Mouse (Mus musculus) cerebellum, adult 9-10 months (tissue): ENCODE data around the gene Trpm5.
A peak's percentile ranks its signal among the peaks of the same experiment; 100 is the strongest.

Source experiments
- DNase-seq: peaks from one replicate; pipeline ENCODE4 v3.0.0; 2022

Trpm5 gene

GRCm38 (mm10) chr7:143105258-143105897, 10.9 kb upstream of the Trpm5 start:
- DNase-seq, result no peak

- no peak for DNase-seq
These were observed 6.3 kb upstream of the Trpm5 start for GRCm38 (mm10) chr7:143100759-143101158.

- DNase-seq, result no peak
These were observed 1.1 kb upstream of the Trpm5 start for GRCm38 (mm10) chr7:143095554-143095907.

- no peak for DNase-seq
These were observed 595 bp downstream of the Trpm5 start for GRCm38 (mm10) chr7:143093847-143094246.

- DNase-seq, result no peak
These were observed 7.3 kb downstream of the Trpm5 start for GRCm38 (mm10) chr7:143087070-143087579.

GRCm38 (mm10) chr7:143086366-143086765, 8.1 kb downstream of the Trpm5 start:
- DNase-seq, result peak; percentile 62

GRCm38 (mm10) chr7:143083708-143084107, 10.7 kb downstream of the Trpm5 start:
- DNase-seq, result no peak

- DNase-seq, result no peak
These were observed 12.4 kb downstream of the Trpm5 start for GRCm38 (mm10) chr7:143082024-143082423.

- no peak for DNase-seq
These were observed 17.1 kb downstream of the Trpm5 start for GRCm38 (mm10) chr7:143077351-143077750.

- DNase-seq, result no peak
These were observed 19.0 kb downstream of the Trpm5 start for GRCm38 (mm10) chr7:143075394-143075793.

- DNase-seq, result peak; percentile 51
These were observed 21.4 kb downstream of the Trpm5 start for GRCm38 (mm10) chr7:143073086-143073485.

- DNase-seq, result no peak
These were observed 21.8 kb downstream of the Trpm5 start for GRCm38 (mm10) chr7:143072605-143073004.

- peak; percentile 57 for DNase-seq
These were observed 23.9 kb downstream of the Trpm5 start for GRCm38 (mm10) chr7:143070506-143071070.

GRCm38 (mm10) chr7:143069751-143070400, 24.6 kb downstream of the Trpm5 start:
- no peak for DNase-seq

GRCm38 (mm10) chr7:143068882-143069591, 25.4 kb downstream of the Trpm5 start, which contains the start of gene Tssc4:
TSS of gene Tssc4 (plus strand) at chr7:143069249.
- DNase-seq, result peak; percentile 99

- peak; percentile 86 for DNase-seq
These were observed 26.0 kb downstream of the Trpm5 start for GRCm38 (mm10) chr7:143068316-143068881.

GRCm38 (mm10) chr7:143067897-143068296, 26.5 kb downstream of the Trpm5 start:
- peak; percentile 67 for DNase-seq

- peak; percentile 60 for DNase-seq
These were observed 27.0 kb downstream of the Trpm5 start for GRCm38 (mm10) chr7:143067469-143067868.

GRCm38 (mm10) chr7:143065692-143066091, 28.8 kb downstream of the Trpm5 start:
- DNase-seq, result peak; percentile 24

- peak; percentile 34 for DNase-seq
These were observed 30.2 kb downstream of the Trpm5 start for GRCm38 (mm10) chr7:143064226-143064625.

- DNase-seq, result peak; percentile 13
These were observed 31.7 kb downstream of the Trpm5 start for GRCm38 (mm10) chr7:143062704-143063103.

GRCm38 (mm10) chr7:143059202-143059870, 35.1 kb downstream of the Trpm5 start:
- DNase-seq, result peak; percentile 65
